Mouse (Mus musculus): ENCODE data around the gene Cttnbp2nl.

- no peak for TF ChIP-seq CTCF (IDR thresholded peaks at IDR 0.05; ENCODE audit: insufficient read depth, low read depth, low read length)
- TF ChIP-seq POLR2A (IDR thresholded peaks at IDR 0.05; ENCODE audit: insufficient read depth, low read depth, low read length), result no peak
Measured at GRCm38 (mm10) chr3:104993800-104994199, 59.1 kb downstream of the Cttnbp2nl start.

All from olfactory bulb, adult 2 months (tissue).